Mouse (Mus musculus): Measurements from ENCODE around the gene Irak1bp1.

The Irak1bp1 gene

DNA sequence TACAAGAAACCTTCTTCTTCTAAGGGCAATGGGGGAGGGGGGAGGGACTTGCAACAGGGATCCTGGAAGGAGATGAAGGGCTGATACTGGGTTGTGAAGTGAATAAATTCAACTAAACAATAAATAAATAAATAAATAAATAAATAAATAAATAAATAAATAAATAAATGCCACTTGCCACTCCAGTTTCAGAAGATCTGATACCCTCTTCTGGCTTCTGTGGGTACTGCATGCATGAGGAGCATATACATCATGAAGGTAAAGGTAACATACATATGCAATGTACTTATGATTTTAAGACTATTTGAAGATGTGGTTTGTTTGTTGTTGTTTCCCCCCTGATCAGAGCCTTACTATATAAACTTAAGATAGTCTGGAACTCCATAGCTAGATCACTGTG, 54.8 kb downstream of the Irak1bp1 start:
- no peak for DNase-seq

DNA sequence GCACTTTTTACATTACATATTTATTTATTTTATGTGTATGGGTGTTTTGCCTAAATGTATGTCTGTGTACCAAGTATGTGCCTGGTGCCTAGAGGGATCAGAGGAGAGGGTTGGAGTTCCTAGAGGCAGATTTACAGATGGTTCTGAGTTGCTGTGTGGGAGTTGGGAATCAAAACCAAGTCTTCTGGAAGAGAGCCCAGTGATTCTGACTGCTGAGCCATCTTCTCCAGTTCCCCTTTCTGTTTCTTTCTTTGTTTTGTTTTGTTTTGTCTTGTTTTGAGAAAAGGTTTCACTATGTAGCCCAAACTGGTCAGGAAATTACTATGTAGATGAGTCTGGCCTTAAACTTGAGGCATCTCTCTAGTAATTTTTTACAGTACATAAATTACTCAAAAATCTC, 59.3 kb downstream of the Irak1bp1 start:
- no peak for DNase-seq
